28 mouse cellular contexts compared by ENCODE assay signal in genomic region chr9:119378231-119378630, GRCm38 (mm10). TPM values are rescaled to one million over a fixed set of nuclear protein-coding genes. Genes with fewer than 3 reads are reported as not detected.
A peak's percentile ranks its signal among the peaks of the same experiment; 100 is the strongest.
DNase-seq lines count a peak whose midpoint lies in the region; ATAC-seq and TF ChIP-seq lines count a peak whose summit lies in the region.
"Had no signal": no experiment of that assay in that cellular context is flagged by ENCODE, and none has a peak within 500 bp of the region (broad histone marks: within the 10 kb centered on the region; RNA-seq: fewer than 3 reads in every experiment).

No protein-coding gene starts in this region.

- H3K9me3 ChIP-seq in neural tube, embryonic 11.5 days (ENCODE audit: control insufficient read depth, low read length): no peaks in the 10 kb centered on the region
- no peaks in the 10 kb centered on the region for H3K9me3 ChIP-seq in neural tube, embryonic 15.5 days (replicated peaks)
- no peaks in the 10 kb centered on the region for H3K9me3 ChIP-seq in MEL (replicated peaks; ENCODE audit: insufficient read depth, low read length)
- H3K9me3 ChIP-seq: embryonic facial prominence, embryonic 10.5 days; embryonic facial prominence, embryonic 12.5 days; forebrain, embryonic 13.5 days; forebrain, embryonic 15.5 days; G1E had no signal

- no peak overlapping the region for H3K4me2 ChIP-seq in neural tube, embryonic 11.5 days (ENCODE audit: low read depth)
- H3K4me2 ChIP-seq in neural tube, embryonic 15.5 days: no peak overlapping the region
- H3K4me2 ChIP-seq: embryonic facial prominence, embryonic 12.5 days; forebrain, embryonic 13.5 days; forebrain, embryonic 15.5 days had no signal

- no peaks in the 10 kb centered on the region for H3K79me2 ChIP-seq in MEL (ENCODE audit: control insufficient read depth, insufficient read depth, low read length, poor library complexity)

- WGBS in neural tube, embryonic 11.5 days: 96% methylated on average over 4 of the region's 4 CpGs
- WGBS in neural tube, embryonic 15.5 days: 93% methylated on average over 4 of the region's 4 CpGs

- H3K4me1 ChIP-seq in neural tube, embryonic 11.5 days (ENCODE audit: control insufficient read depth, insufficient read depth, low read length): no peaks in the 10 kb centered on the region
- no peaks in the 10 kb centered on the region for H3K4me1 ChIP-seq in neural tube, embryonic 15.5 days
- H3K4me1 ChIP-seq in MEL (ENCODE audit: control insufficient read depth in 1 of 2, insufficient read depth in 2 of 2, low read length in 2 of 2): no peaks in the 10 kb centered on the region
- H3K4me1 ChIP-seq: forebrain, embryonic 13.5 days; forebrain, embryonic 15.5 days had no signal

- H3K4me3 ChIP-seq in neural tube, embryonic 11.5 days (ENCODE audit: low read depth, low read length): no peak overlapping the region
- H3K4me3 ChIP-seq in neural tube, embryonic 15.5 days (replicated peaks): no peak overlapping the region
- H3K4me3 ChIP-seq in MEL (ENCODE audit: control insufficient read depth in 1 of 2, insufficient read depth in 1 of 2, low read depth in 2 of 2, low read length in 2 of 2): no peak overlapping the region
- H3K4me3 ChIP-seq: embryonic facial prominence, embryonic 10.5 days; embryonic facial prominence, embryonic 12.5 days; forebrain, embryonic 13.5 days; forebrain, embryonic 15.5 days had no signal

- H3K36me3 ChIP-seq in neural tube, embryonic 11.5 days (ENCODE audit: control insufficient read depth, insufficient read depth, low read length): no peaks in the 10 kb centered on the region; the same call in 1 of the 2 replicates
- no peaks in the 10 kb centered on the region for H3K36me3 ChIP-seq in neural tube, embryonic 15.5 days
- no peaks in the 10 kb centered on the region for H3K36me3 ChIP-seq in MEL (ENCODE audit: control insufficient read depth in 1 of 2, insufficient read depth in 2 of 2, low read length in 2 of 2)
- H3K36me3 ChIP-seq: forebrain, embryonic 15.5 days had no signal

- no peak overlapping the region for H3K9ac ChIP-seq in neural tube, embryonic 11.5 days (ENCODE audit: low read length)
- H3K9ac ChIP-seq in neural tube, embryonic 15.5 days (replicated peaks): no peak overlapping the region
- no peak overlapping the region for H3K9ac ChIP-seq in MEL (ENCODE audit: control insufficient read depth, low read depth, low read length, poor library complexity, severe bottlenecking)
- H3K9ac ChIP-seq: embryonic facial prominence, embryonic 12.5 days; forebrain, embryonic 13.5 days; forebrain, embryonic 15.5 days; forebrain, postnatal 0 days had no signal

- no peak for TF ChIP-seq RAD21 in MEL (IDR thresholded peaks at IDR 0.05; ENCODE audit: low read depth, low read length)

- no peak for TF ChIP-seq EP300 in MEL (IDR thresholded peaks at IDR 0.05; ENCODE audit: low read depth in 1 of 2, low read length in 2 of 2)

- no peaks in the 10 kb centered on the region for H3K27me3 ChIP-seq in neural tube, embryonic 11.5 days (ENCODE audit: control insufficient read depth, insufficient read depth, low read length)
- no peaks in the 10 kb centered on the region for H3K27me3 ChIP-seq in neural tube, embryonic 15.5 days (replicated peaks)
- no peaks in the 10 kb centered on the region for H3K27me3 ChIP-seq in MEL (ENCODE audit: control insufficient read depth in 1 of 2, insufficient read depth in 2 of 2, low read length in 2 of 2)
- H3K27me3 ChIP-seq: CH12.LX; embryonic facial prominence, embryonic 12.5 days; forebrain, embryonic 13.5 days; forebrain, embryonic 15.5 days had no signal

- ATAC-seq in neural tube, embryonic 11.5 days (ENCODE audit: insufficient read depth, low FRiP score, low TSS enrichment): no peak
- ATAC-seq in neural tube, embryonic 15.5 days (ENCODE audit: low FRiP score): no peak
- peak; percentile 71 for ATAC-seq in granulocyte monocyte progenitor cell, adult 5-6 weeks (replicated peaks; ENCODE audit: poor library complexity, severe bottlenecking)
- ATAC-seq: CD4-positive, CD25-positive, alpha-beta regulatory T cell, adult 4 months; forebrain, embryonic 13.5 days; forebrain, embryonic 15.5 days; forebrain, postnatal 0 days had no signal

- no peak for TF ChIP-seq POLR2A in MEL (IDR thresholded peaks at IDR 0.05; ENCODE audit: control insufficient read depth in 1 of 2, insufficient read depth in 1 of 2, low read depth in 1 of 2, low read length in 2 of 2, poor library complexity in 1 of 2)

- DNase-seq in neural tube, embryonic 11.5 days (ENCODE audit: low spot score): peak; percentile 9
- peak; percentile 40 for DNase-seq in MEL (ENCODE audit: low read depth, low spot score)
- no peak for DNase-seq in layer of hippocampus, postnatal 25 days (ENCODE audit: extremely low spot score in 1 of 2, low spot score in 1 of 2)
- no peak for DNase-seq in gastrocnemius, postnatal 4 days (ENCODE audit: low spot score in 2 of 2)
- no peak for DNase-seq in right cerebral cortex, postnatal 25 days
- DNase-seq: adrenal gland, adult 2 months; adrenal gland, postnatal 10 days; adrenal gland, postnatal 25 days; B cell, adult 2 months; cerebellum, adult 11 months; cerebellum, adult 18-20 months; cerebellum, adult 8-10 months; cerebellum, adult 9-11 months; cerebellum, postnatal 14 days; cerebellum, postnatal 36 days; forebrain, postnatal 0 days had no signal

- TF ChIP-seq CTCF in MEL (IDR thresholded peaks at IDR 0.05 in 2 of 3, conservative IDR thresholded peaks at IDR 0.05 in 1 of 3; ENCODE audit: control insufficient read depth in 1 of 3, insufficient read depth in 1 of 3, low read depth in 2 of 3, low read length in 3 of 3, poor library complexity in 1 of 3, severe bottlenecking in 1 of 3): no peak

- no peak overlapping the region for H3K27ac ChIP-seq in neural tube, embryonic 11.5 days (ENCODE audit: low read depth, low read length)
- no peak overlapping the region for H3K27ac ChIP-seq in neural tube, embryonic 15.5 days (replicated peaks)
- no peak overlapping the region for H3K27ac ChIP-seq in MEL (ENCODE audit: control insufficient read depth, low read depth, low read length)
- H3K27ac ChIP-seq: embryonic facial prominence, embryonic 10.5 days; embryonic facial prominence, embryonic 12.5 days; forebrain, embryonic 13.5 days; forebrain, embryonic 15.5 days had no signal

RNA-seq across cellular contexts. Expression of gene Slc22a14, which starts 12.9 kb away (rescaled TPM):
- not detected in 2 replicates for polyA plus RNA-seq in neural tube, embryonic 11.5 days (2014; fragmentation: Nextera tagmentation; extraction: Ambion mirVana)
- polyA plus RNA-seq in neural tube, embryonic 15.5 days (2015; fragmentation: Nextera tagmentation; extraction: Ambion mirVana): not detected in 2 replicates
- total RNA-seq in MEL (2012; rRNA removed): not detected in 2 replicates
- polyA plus RNA-seq in MEL (2012; ENCODE audit: insufficient read depth in 1 of 2, insufficient read length in 2 of 2, low read depth in 1 of 2, low replicate concordance in 2 of 2, missing spikeins in 1 of 2): not detected
- total RNA-seq in granulocyte monocyte progenitor cell, adult 5-6 weeks (2014; fragmentation: Nextera tagmentation): not detected in 2 replicates
- total RNA-seq in granulocyte monocyte progenitor cell, adult 5-6 weeks (2017): not detected in 2 replicates
- not detected for total RNA-seq in layer of hippocampus, postnatal 25 days (2021)
- not detected for total RNA-seq in gastrocnemius, postnatal 4 days (2021)
- total RNA-seq: adrenal gland, postnatal 25 days; adrenal gland, postnatal 4 days; CH12.LX; forebrain, postnatal 0 days; G1E had no signal
- polyA plus RNA-seq: adrenal gland, adult 2 months; CD4-positive, CD25-positive, alpha-beta regulatory T cell, adult 4 months; embryonic facial prominence, embryonic 10.5 days; embryonic facial prominence, embryonic 12.5 days; embryonic facial prominence, embryonic 14.5 days; forebrain, embryonic 11.5 days; forebrain, embryonic 13.5 days; forebrain, postnatal 0 days; G1E had no signal

RNA-seq across cellular contexts. Expression of gene Xylb, which starts 21.1 kb away (rescaled TPM):
- 5.6 and 6.7 TPM in 2 replicates for polyA plus RNA-seq in neural tube, embryonic 11.5 days (2014; fragmentation: Nextera tagmentation; extraction: Ambion mirVana)
- 2.8 and 3.0 TPM in 2 replicates for polyA plus RNA-seq in neural tube, embryonic 15.5 days (2015; fragmentation: Nextera tagmentation; extraction: Ambion mirVana)
- 3.8 and 4.3 TPM in 2 replicates for total RNA-seq in MEL (2012; rRNA removed)
- 10 to 100 TPM in 1 of 2 experiments, not detected in 1; 12.9 TPM for polyA plus RNA-seq in MEL (2012; ENCODE audit: insufficient read depth in 1 of 2, insufficient read length in 2 of 2, low read depth in 1 of 2, low replicate concordance in 2 of 2, missing spikeins in 1 of 2)
- 4.4 and 7.4 TPM in 2 replicates for total RNA-seq in granulocyte monocyte progenitor cell, adult 5-6 weeks (2014; fragmentation: Nextera tagmentation)
- total RNA-seq in granulocyte monocyte progenitor cell, adult 5-6 weeks (2017): 2.8 and 4.1 TPM in 2 replicates
- 1 to 10 TPM; 3.3 to 5.0 TPM for total RNA-seq in layer of hippocampus, postnatal 25 days (2021)
- total RNA-seq in gastrocnemius, postnatal 4 days (2021): 1 to 10 TPM; 1.8 to 2.1 TPM

RNA-seq across cellular contexts. Expression of gene Acvr2b, which starts 23.7 kb away (rescaled TPM):
- polyA plus RNA-seq in neural tube, embryonic 11.5 days (2014; fragmentation: Nextera tagmentation; extraction: Ambion mirVana): 87.2 and 99.6 TPM in 2 replicates
- 32.9 and 43.2 TPM in 2 replicates for polyA plus RNA-seq in neural tube, embryonic 15.5 days (2015; fragmentation: Nextera tagmentation; extraction: Ambion mirVana)
- 0.81 and 1.7 TPM in 2 replicates for total RNA-seq in MEL (2012; rRNA removed)
- polyA plus RNA-seq in MEL (2012; ENCODE audit: insufficient read depth in 1 of 2, insufficient read length in 2 of 2, low read depth in 1 of 2, low replicate concordance in 2 of 2, missing spikeins in 1 of 2): 1 to 10 TPM in 1 of 2 experiments, not detected in 1; 1.9 TPM
- total RNA-seq in granulocyte monocyte progenitor cell, adult 5-6 weeks (2014; fragmentation: Nextera tagmentation): 2.0 and 2.9 TPM in 2 replicates
- 0.36 and 0.65 TPM in 2 replicates for total RNA-seq in granulocyte monocyte progenitor cell, adult 5-6 weeks (2017)
- total RNA-seq in layer of hippocampus, postnatal 25 days (2021): 10 to 100 TPM; 10.5 to 12.2 TPM
- 10 to 100 TPM; 18.8 to 24.0 TPM for total RNA-seq in gastrocnemius, postnatal 4 days (2021)

RNA-seq across cellular contexts. Expression of gene Myd88, which starts 37.0 kb away (rescaled TPM):
- polyA plus RNA-seq in neural tube, embryonic 11.5 days (2014; fragmentation: Nextera tagmentation; extraction: Ambion mirVana): 7.2 and 7.9 TPM in 2 replicates
- 6.2 and 13.1 TPM in 2 replicates for polyA plus RNA-seq in neural tube, embryonic 15.5 days (2015; fragmentation: Nextera tagmentation; extraction: Ambion mirVana)
- total RNA-seq in MEL (2012; rRNA removed): 17.8 and 20.7 TPM in 2 replicates
- polyA plus RNA-seq in MEL (2012; ENCODE audit: insufficient read depth in 1 of 2, insufficient read length in 2 of 2, low read depth in 1 of 2, low replicate concordance in 2 of 2, missing spikeins in 1 of 2): 10 to 100 TPM in 1 of 2 experiments, not detected in 1; 39.7 TPM
- 31.1 and 47.6 TPM in 2 replicates for total RNA-seq in granulocyte monocyte progenitor cell, adult 5-6 weeks (2014; fragmentation: Nextera tagmentation)
- 16.4 and 24.2 TPM in 2 replicates for total RNA-seq in granulocyte monocyte progenitor cell, adult 5-6 weeks (2017)
- total RNA-seq in layer of hippocampus, postnatal 25 days (2021): 1 to 10 TPM; 6.3 to 7.4 TPM
- 10 to 100 TPM; 13.1 to 14.4 TPM for total RNA-seq in gastrocnemius, postnatal 4 days (2021)

RNA-seq across cellular contexts. Expression of gene Acaa1a, which starts 38.8 kb away (rescaled TPM):
- polyA plus RNA-seq in neural tube, embryonic 11.5 days (2014; fragmentation: Nextera tagmentation; extraction: Ambion mirVana): 69.4 and 75.1 TPM in 2 replicates
- 123 and 128 TPM in 2 replicates for polyA plus RNA-seq in neural tube, embryonic 15.5 days (2015; fragmentation: Nextera tagmentation; extraction: Ambion mirVana)
- total RNA-seq in MEL (2012; rRNA removed): 19.5 and 23.1 TPM in 2 replicates
- polyA plus RNA-seq in MEL (2012; ENCODE audit: insufficient read depth in 1 of 2, insufficient read length in 2 of 2, low read depth in 1 of 2, low replicate concordance in 2 of 2, missing spikeins in 1 of 2): 10 to 100 TPM in 1 of 2 experiments, not detected in 1; 22.1 TPM
- 26.4 and 40.6 TPM in 2 replicates for total RNA-seq in granulocyte monocyte progenitor cell, adult 5-6 weeks (2014; fragmentation: Nextera tagmentation)
- 21.2 and 26.2 TPM in 2 replicates for total RNA-seq in granulocyte monocyte progenitor cell, adult 5-6 weeks (2017)
- 10 to 100 TPM; 71.8 to 72.9 TPM for total RNA-seq in layer of hippocampus, postnatal 25 days (2021)
- 10 to 100 TPM; 52.9 to 58.1 TPM for total RNA-seq in gastrocnemius, postnatal 4 days (2021)

Comparison
In these comparisons a context has a peak if more than half of its experiments do, and no peak if none do; other contexts are left out.
1. DNase-seq: peak in neural tube, embryonic 11.5 days (single experiment) and MEL (single experiment); none in layer of hippocampus, postnatal 25 days (0 of 2), gastrocnemius, postnatal 4 days (0 of 2) and right cerebral cortex, postnatal 25 days (single experiment).